Mouse (Mus musculus): Measurements from ENCODE around the gene Pole4. TPM values are rescaled to one million over a fixed set of nuclear protein-coding genes. Genes with fewer than 3 reads are reported as not detected.

Gene Pole4
- polyA plus RNA-seq, 1 experiment from 2014 or later, result 95.3 TPM

DNA sequence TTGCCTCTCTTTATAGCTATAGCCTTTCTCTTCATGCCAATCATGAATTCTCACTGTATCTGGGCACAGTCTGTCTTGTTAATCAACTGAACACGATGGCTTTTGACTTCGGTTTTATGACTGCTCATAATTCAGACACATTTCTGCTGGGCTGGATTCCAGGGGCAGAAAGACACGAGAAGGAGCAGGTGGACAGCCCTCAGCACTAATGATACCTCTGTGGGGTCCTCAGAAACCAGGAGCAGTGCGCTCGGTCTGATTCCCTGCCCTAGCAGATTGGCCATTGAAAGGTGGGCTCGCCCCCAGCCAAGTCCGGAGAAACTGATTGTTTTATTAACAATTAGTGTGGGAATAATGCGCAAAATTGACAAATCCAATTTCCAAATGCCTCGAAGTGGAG, 101.9 kb downstream of the Pole4 start:
- H3K4me3 ChIP-seq, result no peak overlapping the region
- no peaks in the 10 kb centered on the region for H3K27me3 ChIP-seq (replicated peaks; ENCODE audit: low read depth, poor library complexity, severe bottlenecking)
- DNase-seq (ENCODE audit: low spot score), result no peak
- H3K36me3 ChIP-seq (replicated peaks), result no peaks in the 10 kb centered on the region
- 88% methylated on average over 9 of the region's 9 CpGs for WGBS
- peaks cover 3% of the 10 kb centered on the region; the same call in 1 of the 2 replicates for H3K9me3 ChIP-seq
- H3K4me1 ChIP-seq, result peaks cover 7% of the 10 kb centered on the region; the same call in 1 of the 2 replicates
- H3K27ac ChIP-seq (replicated peaks), result no peak overlapping the region

DNA sequence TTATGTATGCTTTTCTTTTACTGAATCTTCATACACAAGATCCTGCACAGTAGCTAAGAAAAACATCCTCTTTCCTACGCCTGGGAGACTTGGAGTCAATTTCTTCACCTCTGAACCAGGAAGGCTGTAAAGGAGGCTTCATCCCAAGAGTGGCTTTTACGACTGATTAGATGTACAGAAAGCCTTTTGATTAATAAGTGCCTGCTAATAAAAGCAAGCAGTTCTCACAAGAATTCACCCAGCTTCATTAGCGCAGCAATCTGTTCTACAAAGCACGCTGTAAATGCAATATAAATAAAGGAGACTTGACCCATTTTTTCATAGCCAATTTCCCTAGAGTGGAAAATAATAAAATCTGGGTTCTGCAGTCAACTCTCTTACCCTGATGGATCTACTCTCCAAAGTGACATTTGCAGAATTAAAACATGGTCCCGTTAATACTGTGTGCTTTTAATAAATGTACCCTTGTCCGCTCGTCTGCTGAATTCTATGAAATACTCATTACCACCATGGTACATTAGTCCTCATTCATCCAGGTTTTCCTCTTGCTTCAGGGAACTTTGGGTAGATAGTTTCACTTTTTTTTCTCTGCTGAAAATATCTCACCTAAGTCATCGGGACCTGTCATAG, 109.6 kb downstream of the Pole4 start:
- WGBS, result 85% methylated on average over 8 of the region's 8 CpGs
- DNase-seq (ENCODE audit: low spot score), result no peak
- no peak overlapping the region for H3K27ac ChIP-seq (replicated peaks)
- H3K36me3 ChIP-seq (replicated peaks), result no peaks in the 10 kb centered on the region
- H3K4me1 ChIP-seq, result no peaks in the 10 kb centered on the region
- H3K9me3 ChIP-seq, result no peaks in the 10 kb centered on the region
- H3K27me3 ChIP-seq (replicated peaks; ENCODE audit: low read depth, poor library complexity, severe bottlenecking), result no peaks in the 10 kb centered on the region
- H3K4me3 ChIP-seq, result no peak overlapping the region

- H3K4me3 ChIP-seq, result no peak overlapping the region
- H3K36me3 ChIP-seq (replicated peaks), result no peaks in the 10 kb centered on the region
- H3K27ac ChIP-seq (replicated peaks), result no peak overlapping the region
- H3K27me3 ChIP-seq (replicated peaks; ENCODE audit: low read depth, poor library complexity, severe bottlenecking), result no peaks in the 10 kb centered on the region
- 91% methylated on average over 7 of the region's 7 CpGs for whole genome bisulfite sequencing
- no peaks in the 10 kb centered on the region for H3K9me3 ChIP-seq
- DNase-seq (ENCODE audit: low spot score), result no peak
- H3K4me1 ChIP-seq, result 0 out of 2 replicates have a peak, but pooled peaks cover 3% of the 10 kb centered on the region
Measured at GRCm38 (mm10) chr6:82589387-82589786, 115.8 kb downstream of the Pole4 start.

- DNase-seq (ENCODE audit: low spot score), result no peak
- no peak overlapping the region for H3K27ac ChIP-seq (replicated peaks)
- WGBS, result 62% methylated on average over 6 of the region's 6 CpGs
- no peaks in the 10 kb centered on the region for H3K27me3 ChIP-seq (replicated peaks; ENCODE audit: low read depth, poor library complexity, severe bottlenecking)
- no peak overlapping the region for H3K4me3 ChIP-seq
- no peaks in the 10 kb centered on the region for H3K36me3 ChIP-seq (replicated peaks)
- no peaks in the 10 kb centered on the region for H3K9me3 ChIP-seq
- 0 out of 2 replicates have a peak, but pooled peaks cover 3% of the 10 kb centered on the region for H3K4me1 ChIP-seq
Measured at GRCm38 (mm10) chr6:82585396-82585795, 119.8 kb downstream of the Pole4 start.

- H3K9me3 ChIP-seq, result no peaks in the 10 kb centered on the region
- 90% methylated on average over 5 of the region's 5 CpGs for WGBS
- DNase-seq (ENCODE audit: low spot score), result no peak
- no peak overlapping the region for H3K4me3 ChIP-seq
- no peaks in the 10 kb centered on the region for H3K4me1 ChIP-seq
- H3K27me3 ChIP-seq (replicated peaks; ENCODE audit: low read depth, poor library complexity, severe bottlenecking), result no peaks in the 10 kb centered on the region
- H3K36me3 ChIP-seq (replicated peaks), result no peaks in the 10 kb centered on the region
- H3K27ac ChIP-seq (replicated peaks), result no peak overlapping the region
Measured at GRCm38 (mm10) chr6:82575445-82575844, 129.7 kb downstream of the Pole4 start.

Other genes starting within 250 kb of the Pole4 start
- 27.7 and 32.3 TPM in 2 replicates for gene Hk2, start 69.1 kb upstream of the Pole4 start, polyA plus RNA-seq (2016; fragmentation: Nextera tagmentation; extraction: Ambion mirVana)
- gene Sema4f, start 234.4 kb upstream of the Pole4 start, polyA plus RNA-seq (2016; fragmentation: Nextera tagmentation; extraction: Ambion mirVana), result 1.4 and 2.1 TPM in 2 replicates
- 0.31 and 0.56 TPM in 2 replicates for gene M1ap, start 241.5 kb upstream of the Pole4 start, polyA plus RNA-seq (2016; fragmentation: Nextera tagmentation; extraction: Ambion mirVana)

Data from embryonic facial prominence, embryonic 10.5 days (tissue).